ENCODE assay signal across 26 mouse cellular contexts in the genomic region with DNA sequence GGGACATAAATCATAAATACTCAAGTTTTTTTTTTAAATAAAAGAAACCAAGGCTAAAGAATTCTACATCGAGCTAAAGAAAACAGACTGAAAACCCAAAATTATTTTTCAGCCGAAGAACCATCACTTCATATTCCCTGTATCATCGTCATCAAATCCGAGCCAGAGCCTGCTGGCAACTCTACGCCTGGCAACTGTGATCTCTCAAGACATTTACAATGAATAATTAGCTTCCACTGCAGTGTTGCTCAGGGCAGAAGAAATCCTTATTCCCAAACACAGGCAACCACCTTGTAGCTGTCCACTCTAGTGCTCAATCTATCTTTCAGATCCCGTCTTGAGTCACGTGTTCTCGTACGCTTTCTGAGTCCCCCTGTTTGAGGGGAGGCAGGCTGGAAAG.
DNase-seq lines count a peak whose midpoint lies in the region; ATAC-seq and TF ChIP-seq lines count a peak whose summit lies in the region.
"Had no signal": no experiment of that assay in that cellular context is flagged by ENCODE, and none has a peak within 500 bp of the region (broad histone marks: within the 10 kb centered on the region; RNA-seq: fewer than 3 reads in every experiment).

No protein-coding gene starts in this region.

- H3K27ac ChIP-seq in cerebellum, adult 2 months (ENCODE audit: insufficient read depth, low read length), result no peak overlapping the region
- H3K27ac ChIP-seq in forebrain, embryonic 16.5 days (ENCODE audit: low read length), result no peak overlapping the region
- H3K27ac ChIP-seq in forebrain, embryonic 14.5 days (ENCODE audit: low read depth, low read length), result no peak overlapping the region
- H3K27ac ChIP-seq: embryonic facial prominence, embryonic 12.5 days; heart, adult 2 months; liver, embryonic 14.5 days; neural tube, embryonic 13.5 days had no signal

- H3K27me3 ChIP-seq in cerebellum, adult 2 months (ENCODE audit: control insufficient read depth, insufficient read depth, low read length), result no peaks in the 10 kb centered on the region
- no peaks in the 10 kb centered on the region for H3K27me3 ChIP-seq in forebrain, embryonic 16.5 days (replicated peaks; ENCODE audit: control insufficient read depth, insufficient read depth, low read length)
- no peaks in the 10 kb centered on the region for H3K27me3 ChIP-seq in forebrain, embryonic 14.5 days (replicated peaks; ENCODE audit: control insufficient read depth, insufficient read depth, low read length)
- H3K27me3 ChIP-seq: embryonic facial prominence, embryonic 12.5 days; heart, embryonic 12.5 days; neural tube, embryonic 13.5 days; Patski had no signal

- no peak for TF ChIP-seq POLR2A in cerebellum, adult 2 months (IDR thresholded peaks at IDR 0.05; ENCODE audit: borderline replicate concordance, insufficient read depth, low read length)

- H3K36me3 ChIP-seq in forebrain, embryonic 16.5 days (ENCODE audit: control insufficient read depth, insufficient read depth), result no peaks in the 10 kb centered on the region
- H3K36me3 ChIP-seq in forebrain, embryonic 14.5 days (ENCODE audit: control insufficient read depth, insufficient read depth, low read length), result no peaks in the 10 kb centered on the region
- H3K36me3 ChIP-seq: embryonic facial prominence, embryonic 12.5 days; G1E; heart, embryonic 12.5 days; neural tube, embryonic 13.5 days had no signal

- no peaks in the 10 kb centered on the region for H3K9me3 ChIP-seq in forebrain, embryonic 16.5 days (ENCODE audit: control insufficient read depth, low read length)
- H3K9me3 ChIP-seq in forebrain, embryonic 14.5 days (replicated peaks; ENCODE audit: control insufficient read depth, low read length), result no peaks in the 10 kb centered on the region
- H3K9me3 ChIP-seq: embryonic facial prominence, embryonic 12.5 days; G1E; heart, embryonic 12.5 days; neural tube, embryonic 13.5 days had no signal

- intact Hi-C loops in left cerebral cortex, postnatal 4 days (cut with DNase I), result no loop called here

- WGBS in cerebellum, adult 2 months, result 12% methylated on average over 9 of the region's 9 CpGs
- WGBS in forebrain, embryonic 16.5 days, result 68% methylated on average over 9 of the region's 9 CpGs
- WGBS in forebrain, embryonic 14.5 days, result 77% methylated on average over 9 of the region's 9 CpGs

- ATAC-seq in forebrain, embryonic 16.5 days, result peak; percentile 57
- ATAC-seq in forebrain, embryonic 14.5 days, result no peak
- ATAC-seq: intestine, postnatal 0 days; Patski had no signal

- TF ChIP-seq CTCF in cerebellum, adult 2 months (IDR thresholded peaks at IDR 0.05; ENCODE audit: borderline replicate concordance, insufficient read depth, low read depth, low read length), result no peak

- H3K9ac ChIP-seq in forebrain, embryonic 16.5 days (replicated peaks; ENCODE audit: low read depth, low read length), result no peak overlapping the region
- H3K9ac ChIP-seq in forebrain, embryonic 14.5 days (ENCODE audit: low read length), result no peak overlapping the region
- H3K9ac ChIP-seq: embryonic facial prominence, embryonic 12.5 days; heart, embryonic 12.5 days; liver, embryonic 14.5 days; neural tube, embryonic 13.5 days had no signal

- no peak overlapping the region for H3K4me2 ChIP-seq in forebrain, embryonic 16.5 days (ENCODE audit: low read length)
- no peak overlapping the region for H3K4me2 ChIP-seq in forebrain, embryonic 14.5 days (ENCODE audit: low read length)
- H3K4me2 ChIP-seq: embryonic facial prominence, embryonic 12.5 days; heart, embryonic 12.5 days; neural tube, embryonic 13.5 days had no signal

- peak in 1 of 2 experiments; percentile 22 for DNase-seq in cerebellum, adult 2 months
- DNase-seq in cerebellum, adult 9-10 months, result no peak
- DNase-seq in forebrain, embryonic 14.5 days (ENCODE audit: low spot score), result no peak
- DNase-seq in left cerebral cortex, postnatal 4 days, result peak; percentile 36
- no peak for DNase-seq in left cerebral cortex, adult 11 months (ENCODE audit: low spot score)
- peak; percentile 17 for DNase-seq in MN1 (ENCODE audit: low spot score)
- DNase-seq in testis, postnatal 10 days (ENCODE audit: low spot score), result no peak
- DNase-seq: adrenal gland, postnatal 14 days; heart, adult 2 months; kidney, adult 9 months; kidney, postnatal 10 days; layer of hippocampus, postnatal 36 days; liver; lung, adult 2 months; lung, postnatal 14 days; right cerebral cortex, postnatal 14 days; thymus, adult 2 months; thymus, postnatal 36 days had no signal

- H3K4me1 ChIP-seq in cerebellum, adult 2 months (ENCODE audit: control insufficient read depth, insufficient read depth, low read length), result no peaks in the 10 kb centered on the region; the same call in 1 of the 2 replicates
- H3K4me1 ChIP-seq in forebrain, embryonic 16.5 days (replicated peaks; ENCODE audit: control insufficient read depth, insufficient read depth, low read length), result no peaks in the 10 kb centered on the region
- no peaks in the 10 kb centered on the region for H3K4me1 ChIP-seq in forebrain, embryonic 14.5 days (ENCODE audit: control insufficient read depth, insufficient read depth, low read length)
- H3K4me1 ChIP-seq: neural tube, embryonic 13.5 days had no signal

- peak overlapping the region; percentile 42 for H3K4me3 ChIP-seq in cerebellum, adult 2 months (replicated peaks; ENCODE audit: insufficient read depth, low read depth, low read length)
- H3K4me3 ChIP-seq in forebrain, embryonic 16.5 days (replicated peaks; ENCODE audit: low read length), result no peak overlapping the region
- H3K4me3 ChIP-seq in forebrain, embryonic 14.5 days (ENCODE audit: low read depth, low read length), result no peak overlapping the region
- H3K4me3 ChIP-seq: embryonic facial prominence, embryonic 12.5 days; heart, adult 2 months; heart, embryonic 12.5 days; neural tube, embryonic 13.5 days had no signal

Comparison
In these comparisons a context has a peak if more than half of its experiments do, and no peak if none do; other contexts are left out.
1. DNase-seq: peak in left cerebral cortex, postnatal 4 days (single experiment) and MN1 (single experiment); none in cerebellum, adult 9-10 months (single experiment), forebrain, embryonic 14.5 days (single experiment), left cerebral cortex, adult 11 months (single experiment) and testis, postnatal 10 days (single experiment).